Mouse (Mus musculus): Measurements from ENCODE around the gene Arpc1a.

The Arpc1a gene

DNA sequence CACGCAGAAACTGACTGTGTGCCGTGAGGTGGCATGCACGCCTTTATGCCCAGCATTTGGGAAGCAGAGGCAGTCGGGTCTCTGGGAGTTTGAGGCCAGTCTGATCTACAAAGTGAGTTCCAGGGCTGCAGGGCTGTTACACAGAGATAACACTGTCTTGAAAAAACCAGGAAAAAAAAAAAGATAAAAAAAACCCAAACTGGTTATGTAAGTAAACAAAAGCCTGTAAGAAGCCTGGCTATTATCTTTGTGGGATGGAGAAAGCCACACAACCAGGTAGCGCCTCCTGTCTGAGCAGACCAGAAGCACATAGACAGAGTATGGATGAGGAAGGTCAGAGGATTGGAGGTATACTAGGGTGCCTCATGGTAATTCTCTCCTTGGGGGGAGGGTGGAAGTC lies 69.1 kb downstream of the Arpc1a start:
- CTCF ChIA-PET: interaction anchor here in 1 of 4 experiments (0.6 kb wide), 1 partner anchor 277 kb away, joined by 5 read pairs; no protein-coding TSS in a partner anchor
- POLR2A ChIA-PET: interaction anchor here (0.9 to 6.5 kb wide), 19 partner anchors 9 to 80 kb away, joined by 3 to 67 read pairs (median 5); partner anchors contain the start of genes Cpsf4 (in 2 of the 4), Ptcd1 (in 2 of the 4), Arpc1b (in 1 of the 4) and Zkscan5 (in 1 of the 4)

Measured in embryonic stem cell, embryonic (primary cell).